Mouse (Mus musculus): ENCODE results near the gene Tmem45a. TPM values are rescaled to one million over a fixed set of nuclear protein-coding genes. Genes with fewer than 3 reads are reported as not detected.

The Tmem45a gene
- polyA plus RNA-seq, 1 experiment from 2014 or later: 3.1 TPM

GRCm38 (mm10) chr16:56867591-56867990 lies 18.4 kb downstream of the Tmem45a start:
- no peaks in the 10 kb centered on the region for H3K36me3 ChIP-seq (replicated peaks)
- no peak overlapping the region for H3K4me3 ChIP-seq
- WGBS: 76% methylated on average over 4 of the region's 4 CpGs
- H3K27ac ChIP-seq: no peak overlapping the region
- H3K9me3 ChIP-seq: no peaks in the 10 kb centered on the region
- no peak overlapping the region for H3K9ac ChIP-seq
- H3K4me1 ChIP-seq: no peaks in the 10 kb centered on the region
- no peak overlapping the region for H3K4me2 ChIP-seq
- no peak for ATAC-seq (replicated peaks)
- no peaks in the 10 kb centered on the region for H3K27me3 ChIP-seq (replicated peaks)

GRCm38 (mm10) chr16:56852841-56853587 lies 33.0 kb downstream of the Tmem45a start:
- ATAC-seq (replicated peaks): no peak
- Histone ChIP-seq H3K36me3 (replicated peaks) (no peaks in the 10 kb centered on the region), H3K27me3 (replicated peaks) (no peaks in the 10 kb centered on the region), H3K27ac (no peak overlapping the region), H3K4me2 (no peak overlapping the region), H3K4me1 (no peaks in the 10 kb centered on the region), H3K9me3 (no peaks in the 10 kb centered on the region), H3K9ac (no peak overlapping the region), H3K4me3 (no peak overlapping the region)
- WGBS: 63% methylated on average over 10 of the region's 10 CpGs

- H3K36me3 ChIP-seq (replicated peaks): no peaks in the 10 kb centered on the region
- no peaks in the 10 kb centered on the region for H3K9me3 ChIP-seq
- no peak overlapping the region for H3K4me2 ChIP-seq
- 89% methylated on average over 5 of the region's 5 CpGs for WGBS
- no peak for ATAC-seq (replicated peaks)
- H3K4me1 ChIP-seq: no peaks in the 10 kb centered on the region
- no peaks in the 10 kb centered on the region for H3K27me3 ChIP-seq (replicated peaks)
- no peak overlapping the region for H3K27ac ChIP-seq
- no peak overlapping the region for H3K9ac ChIP-seq
- no peak overlapping the region for H3K4me3 ChIP-seq
Measured at GRCm38 (mm10) chr16:56842988-56843387, 43.0 kb downstream of the Tmem45a start.

- Histone ChIP-seq H3K9me3 (no peaks in the 10 kb centered on the region), H3K27me3 (replicated peaks) (no peaks in the 10 kb centered on the region), H3K4me1 (no peaks in the 10 kb centered on the region), H3K4me3 (no peak overlapping the region), H3K27ac (no peak overlapping the region), H3K9ac (no peak overlapping the region), H3K36me3 (replicated peaks) (no peaks in the 10 kb centered on the region), H3K4me2 (no peak overlapping the region)
- WGBS: 98% methylated on average over 1 of the region's 1 CpGs
- ATAC-seq (replicated peaks): no peak
Measured at GRCm38 (mm10) chr16:56833312-56833711, 52.7 kb downstream of the Tmem45a start.

- Histone ChIP-seq H3K36me3 (replicated peaks) (no peaks in the 10 kb centered on the region), H3K27me3 (replicated peaks) (no peaks in the 10 kb centered on the region), H3K4me2 (no peak overlapping the region), H3K9ac (no peak overlapping the region), H3K4me1 (no peaks in the 10 kb centered on the region), H3K27ac (no peak overlapping the region), H3K9me3 (no peaks in the 10 kb centered on the region), H3K4me3 (no peak overlapping the region)
- whole genome bisulfite sequencing: 86% methylated on average over 2 of the region's 2 CpGs
- ATAC-seq (replicated peaks): no peak
Measured at GRCm38 (mm10) chr16:56831986-56832385, 54.0 kb downstream of the Tmem45a start.

GRCm38 (mm10) chr16:56801370-56802109 lies 84.4 kb downstream of the Tmem45a start:
- WGBS: 86% methylated on average over 6 of the region's 6 CpGs
- Histone ChIP-seq H3K9me3 (no peaks in the 10 kb centered on the region), H3K36me3 (replicated peaks) (no peaks in the 10 kb centered on the region), H3K4me2 (no peak overlapping the region), H3K27ac (no peak overlapping the region), H3K9ac (no peak overlapping the region), H3K27me3 (replicated peaks) (no peaks in the 10 kb centered on the region), H3K4me1 (no peaks in the 10 kb centered on the region), H3K4me3 (no peak overlapping the region)
- ATAC-seq (replicated peaks): no peak

- no peak for ATAC-seq (replicated peaks)
- H3K4me2 ChIP-seq: no peak overlapping the region
- no peaks in the 10 kb centered on the region for H3K4me1 ChIP-seq
- no peaks in the 10 kb centered on the region for H3K27me3 ChIP-seq (replicated peaks)
- H3K9me3 ChIP-seq: no peaks in the 10 kb centered on the region
- H3K36me3 ChIP-seq (replicated peaks): no peaks in the 10 kb centered on the region
- no peak overlapping the region for H3K9ac ChIP-seq
- no peak overlapping the region for H3K4me3 ChIP-seq
- H3K27ac ChIP-seq: no peak overlapping the region
- 88% methylated on average over 7 of the region's 7 CpGs for WGBS
Measured at GRCm38 (mm10) chr16:56800946-56801345, 85.0 kb downstream of the Tmem45a start.

- ATAC-seq (replicated peaks): no peak
- WGBS: 44% methylated on average over 2 of the region's 2 CpGs
- no peaks in the 10 kb centered on the region for H3K36me3 ChIP-seq (replicated peaks)
Measured at GRCm38 (mm10) chr16:56800469-56800868, 85.5 kb downstream of the Tmem45a start.

GRCm38 (mm10) chr16:56799541-56800029 lies 86.4 kb downstream of the Tmem45a start:
- ATAC-seq (replicated peaks): no peak
- H3K4me3 ChIP-seq: no peak overlapping the region
- H3K36me3 ChIP-seq (replicated peaks): no peaks in the 10 kb centered on the region
- H3K9me3 ChIP-seq: no peaks in the 10 kb centered on the region
- no peak overlapping the region for H3K9ac ChIP-seq
- no peak overlapping the region for H3K27ac ChIP-seq
- H3K4me2 ChIP-seq: no peak overlapping the region
- no peaks in the 10 kb centered on the region for H3K4me1 ChIP-seq
- no peaks in the 10 kb centered on the region for H3K27me3 ChIP-seq (replicated peaks)
- 89% methylated on average over 3 of the region's 3 CpGs for WGBS

More at GRCm38 (mm10) chr16:56800469-56800868, 85.5 kb downstream of the Tmem45a start:
- Histone ChIP-seq H3K27me3 (replicated peaks) (no peaks in the 10 kb centered on the region), H3K4me1 (no peaks in the 10 kb centered on the region), H3K4me3 (no peak overlapping the region), H3K27ac (no peak overlapping the region), H3K4me2 (no peak overlapping the region), H3K9me3 (no peaks in the 10 kb centered on the region), H3K9ac (no peak overlapping the region)

GRCm38 (mm10) chr16:56798873-56799272 lies 87.1 kb downstream of the Tmem45a start:
- WGBS: 81% methylated on average over 7 of the region's 7 CpGs
- H3K4me2 ChIP-seq: no peak overlapping the region
- no peaks in the 10 kb centered on the region for H3K4me1 ChIP-seq
- H3K27ac ChIP-seq: no peak overlapping the region
- H3K4me3 ChIP-seq: no peak overlapping the region
- no peak overlapping the region for H3K9ac ChIP-seq
- no peaks in the 10 kb centered on the region for H3K36me3 ChIP-seq (replicated peaks)
- H3K9me3 ChIP-seq: no peaks in the 10 kb centered on the region
- ATAC-seq (replicated peaks): no peak
- no peaks in the 10 kb centered on the region for H3K27me3 ChIP-seq (replicated peaks)

- no peaks in the 10 kb centered on the region for H3K36me3 ChIP-seq (replicated peaks)
- no peaks in the 10 kb centered on the region for H3K4me1 ChIP-seq
- no peak within 1 kb of the TSS for H3K9ac ChIP-seq
- no peak within 1 kb of the TSS for H3K4me2 ChIP-seq
- no peak for ATAC-seq (replicated peaks)
- H3K4me3 ChIP-seq: no peak within 1 kb of the TSS
- WGBS: 76% methylated on average over 8 of the region's 8 CpGs
- H3K27ac ChIP-seq: no peak within 1 kb of the TSS
- no peaks in the 10 kb centered on the region for H3K27me3 ChIP-seq (replicated peaks)
- no peaks in the 10 kb centered on the region for H3K9me3 ChIP-seq
Measured at GRCm38 (mm10) chr16:56795481-56796139, 90.4 kb downstream of the Tmem45a start, which contains the start of gene Adgrg7. Adgrg7 (minus strand) TSS chr16:56795855.

- Histone ChIP-seq H3K9ac (no peak overlapping the region), H3K27me3 (replicated peaks) (no peaks in the 10 kb centered on the region), H3K9me3 (no peaks in the 10 kb centered on the region), H3K27ac (no peak overlapping the region), H3K4me2 (no peak overlapping the region), H3K4me1 (no peaks in the 10 kb centered on the region), H3K36me3 (replicated peaks) (no peaks in the 10 kb centered on the region), H3K4me3 (no peak overlapping the region)
- 88% methylated on average over 7 of the region's 7 CpGs for WGBS
- no peak for ATAC-seq (replicated peaks)
Measured at GRCm38 (mm10) chr16:56794383-56795144, 91.4 kb downstream of the Tmem45a start.

All from midbrain, embryonic 15.5 days (tissue).